Mouse (Mus musculus): ENCODE measurements around the gene Zc3h12c. TPM values are rescaled to one million over a fixed set of nuclear protein-coding genes. Genes with fewer than 3 reads are reported as not detected.

Zc3h12c gene
- polyA plus RNA-seq, 1 experiment from 2014 or later: 4.7 TPM

- no peak overlapping the region for H3K4me2 ChIP-seq
- H3K4me3 ChIP-seq (ENCODE audit: low read depth, low read length): no peak overlapping the region
- H3K4me1 ChIP-seq (ENCODE audit: insufficient read depth): no peaks in the 10 kb centered on the region
- H3K9me3 ChIP-seq (ENCODE audit: low read depth, low read length): no peaks in the 10 kb centered on the region
- H3K27ac ChIP-seq (ENCODE audit: low read depth): no peak overlapping the region
- no peak for DNase-seq
- no peak overlapping the region for H3K9ac ChIP-seq
- TF ChIP-seq CTCF (IDR thresholded peaks at IDR 0.05; ENCODE audit: low read depth): no peak
- ATAC-seq (ENCODE audit: insufficient read depth): no peak
- no peaks in the 10 kb centered on the region for H3K36me3 ChIP-seq (ENCODE audit: insufficient read depth)
- 62% methylated on average over 8 of the region's 8 CpGs for WGBS
- no peaks in the 10 kb centered on the region for H3K27me3 ChIP-seq (ENCODE audit: insufficient read depth, low read length)
Observed at GRCm38 (mm10) chr9:52104225-52104615, 64.2 kb downstream of the Zc3h12c start.

GRCm38 (mm10) chr9:52103448-52104224 lies 64.7 kb downstream of the Zc3h12c start:
- 44% methylated on average over 9 of the region's 9 CpGs for WGBS
- DNase-seq: no peak
- no peak for TF ChIP-seq CTCF (IDR thresholded peaks at IDR 0.05; ENCODE audit: low read depth)

GRCm38 (mm10) chr9:52102060-52102844 lies 66.1 kb downstream of the Zc3h12c start:
- ATAC-seq (ENCODE audit: insufficient read depth) (0 out of 2 replicates have a peak, but pooled peaks have one; percentile 9), DNase-seq (no peak)
- Histone ChIP-seq H3K36me3 (ENCODE audit: insufficient read depth) (no peaks in the 10 kb centered on the region), H3K9me3 (ENCODE audit: low read depth, low read length) (no peaks in the 10 kb centered on the region), H3K27ac (ENCODE audit: low read depth) (no peak overlapping the region), H3K4me3 (ENCODE audit: low read depth, low read length) (no peak overlapping the region), H3K4me2 (no peak overlapping the region), H3K4me1 (ENCODE audit: insufficient read depth) (no peaks in the 10 kb centered on the region), H3K9ac (no peak overlapping the region), H3K27me3 (ENCODE audit: insufficient read depth, low read length) (no peaks in the 10 kb centered on the region)
- WGBS: 63% methylated on average over 13 of the region's 13 CpGs
- TF ChIP-seq CTCF (IDR thresholded peaks at IDR 0.05; ENCODE audit: low read depth): no peak

More at GRCm38 (mm10) chr9:52103448-52104224, 64.7 kb downstream of the Zc3h12c start:
- no peak for ATAC-seq (ENCODE audit: insufficient read depth)
- Histone ChIP-seq H3K9ac (no peak overlapping the region), H3K36me3 (ENCODE audit: insufficient read depth) (no peaks in the 10 kb centered on the region), H3K27ac (ENCODE audit: low read depth) (no peak overlapping the region), H3K4me3 (ENCODE audit: low read depth, low read length) (no peak overlapping the region), H3K4me2 (no peak overlapping the region), H3K9me3 (ENCODE audit: low read depth, low read length) (no peaks in the 10 kb centered on the region), H3K27me3 (ENCODE audit: insufficient read depth, low read length) (no peaks in the 10 kb centered on the region), H3K4me1 (ENCODE audit: insufficient read depth) (no peaks in the 10 kb centered on the region)

- no peak for TF ChIP-seq CTCF (IDR thresholded peaks at IDR 0.05; ENCODE audit: low read depth)
- H3K4me2 ChIP-seq: no peak overlapping the region
- 80% methylated on average over 14 of the region's 14 CpGs for WGBS
- H3K4me3 ChIP-seq (ENCODE audit: low read depth, low read length): no peak overlapping the region
- DNase-seq: no peak
- no peaks in the 10 kb centered on the region for H3K27me3 ChIP-seq (ENCODE audit: insufficient read depth, low read length)
- no peak for ATAC-seq (ENCODE audit: insufficient read depth)
- no peak overlapping the region for H3K27ac ChIP-seq (ENCODE audit: low read depth)
- H3K9me3 ChIP-seq (ENCODE audit: low read depth, low read length): no peaks in the 10 kb centered on the region
- H3K4me1 ChIP-seq (ENCODE audit: insufficient read depth): no peaks in the 10 kb centered on the region
- no peaks in the 10 kb centered on the region for H3K36me3 ChIP-seq (ENCODE audit: insufficient read depth)
- no peak overlapping the region for H3K9ac ChIP-seq
Observed at GRCm38 (mm10) chr9:52100426-52100825, 67.9 kb downstream of the Zc3h12c start.

- Histone ChIP-seq H3K4me1 (ENCODE audit: insufficient read depth) (no peaks in the 10 kb centered on the region), H3K4me2 (no peak overlapping the region), H3K27me3 (ENCODE audit: insufficient read depth, low read length) (no peaks in the 10 kb centered on the region), H3K27ac (ENCODE audit: low read depth) (no peak overlapping the region), H3K9ac (no peak overlapping the region), H3K4me3 (ENCODE audit: low read depth, low read length) (no peak overlapping the region), H3K36me3 (ENCODE audit: insufficient read depth) (no peaks in the 10 kb centered on the region), H3K9me3 (ENCODE audit: low read depth, low read length) (no peaks in the 10 kb centered on the region)
- WGBS: 1% methylated on average over 7 of the region's 7 CpGs
- peak; percentile 56 for ATAC-seq (ENCODE audit: insufficient read depth)
- peak; percentile 93 for DNase-seq
- peak; percentile 98 for TF ChIP-seq CTCF (IDR thresholded peaks at IDR 0.05; ENCODE audit: low read depth)
Observed at GRCm38 (mm10) chr9:52098600-52098999, 69.8 kb downstream of the Zc3h12c start.

- H3K27me3 ChIP-seq (ENCODE audit: insufficient read depth, low read length): no peaks in the 10 kb centered on the region
- no peak for TF ChIP-seq CTCF (IDR thresholded peaks at IDR 0.05; ENCODE audit: low read depth)
- H3K27ac ChIP-seq (ENCODE audit: low read depth): no peak overlapping the region
- ATAC-seq (ENCODE audit: insufficient read depth) (no peak), DNase-seq (no peak)
- no peaks in the 10 kb centered on the region for H3K9me3 ChIP-seq (ENCODE audit: low read depth, low read length)
- no peak overlapping the region for H3K4me3 ChIP-seq (ENCODE audit: low read depth, low read length)
- H3K9ac ChIP-seq: no peak overlapping the region
- H3K4me2 ChIP-seq: no peak overlapping the region
- 0 out of 2 replicates have a peak, but pooled peaks cover 5% of the 10 kb centered on the region for H3K36me3 ChIP-seq (ENCODE audit: insufficient read depth)
- H3K4me1 ChIP-seq (ENCODE audit: insufficient read depth): no peaks in the 10 kb centered on the region
- WGBS: 43% methylated on average over 1 of the region's 1 CpGs
Observed at GRCm38 (mm10) chr9:52097386-52097785, 71.0 kb downstream of the Zc3h12c start.

GRCm38 (mm10) chr9:52095666-52096065 lies 72.7 kb downstream of the Zc3h12c start:
- TF ChIP-seq CTCF (IDR thresholded peaks at IDR 0.05; ENCODE audit: low read depth): no peak
- Histone ChIP-seq H3K4me2 (no peak overlapping the region), H3K4me1 (ENCODE audit: insufficient read depth) (no peaks in the 10 kb centered on the region), H3K4me3 (ENCODE audit: low read depth, low read length) (no peak overlapping the region), H3K9ac (no peak overlapping the region), H3K27ac (ENCODE audit: low read depth) (no peak overlapping the region), H3K36me3 (ENCODE audit: insufficient read depth) (0 out of 2 replicates have a peak, but pooled peaks cover 9% of the 10 kb centered on the region), H3K9me3 (ENCODE audit: low read depth, low read length) (no peaks in the 10 kb centered on the region), H3K27me3 (ENCODE audit: insufficient read depth, low read length) (no peaks in the 10 kb centered on the region)
- WGBS: 64% methylated on average over 3 of the region's 3 CpGs
- DNase-seq (no peak), ATAC-seq (ENCODE audit: insufficient read depth) (no peak)
